Mouse (Mus musculus) CD4-positive, CD25-positive, alpha-beta regulatory T cell, adult 4 months (primary cell): ENCODE data around the gene Mipol1. TPM values are rescaled to one million over a fixed set of nuclear protein-coding genes. Genes with fewer than 3 reads are reported as not detected.
"Not testable (repeated sequence)": the region's sequence is repeated elsewhere in the genome, so short reads cannot be mapped to it uniquely, and the experiment has no call there.

Experiments
- ATAC-seq: one replicate; pipeline ENCODE4 v1.8.0; 2017
- polyA plus RNA-seq, 2 experiments: library from polyadenylated mRNA; unstranded; fragments of 100-300 nt; shearing (Covaris generic); gene quantifications; one replicate each; pipeline ENCODE4 v1.2.1; 2017

Gene Mipol1
- polyA plus RNA-seq, 2 experiments from 2014 or later = 14.8 to 16.0 TPM

GRCm38 (mm10) chr12:57428243-57428642 lies 198.0 kb downstream of the Mipol1 start:
- ATAC-seq = no peak

- ATAC-seq = no peak
Measured at GRCm38 (mm10) chr12:57428767-57429166, 198.5 kb downstream of the Mipol1 start.

GRCm38 (mm10) chr12:57436939-57437659 lies 206.9 kb downstream of the Mipol1 start:
- ATAC-seq = not testable (repeated sequence)

GRCm38 (mm10) chr12:57444281-57444903 lies 214.2 kb downstream of the Mipol1 start:
- no peak for ATAC-seq

- ATAC-seq = no peak
Measured at GRCm38 (mm10) chr12:57447331-57447730, 217.1 kb downstream of the Mipol1 start.

GRCm38 (mm10) chr12:57449299-57449698 lies 219.1 kb downstream of the Mipol1 start:
- no peak for ATAC-seq

GRCm38 (mm10) chr12:57450017-57450583 lies 219.9 kb downstream of the Mipol1 start:
- ATAC-seq = no peak

GRCm38 (mm10) chr12:57456911-57457310 lies 226.7 kb downstream of the Mipol1 start:
- no peak for ATAC-seq

GRCm38 (mm10) chr12:57457339-57457738 lies 227.1 kb downstream of the Mipol1 start:
- no peak for ATAC-seq

GRCm38 (mm10) chr12:57464520-57465334 lies 234.5 kb downstream of the Mipol1 start:
- no peak for ATAC-seq

- no peak for ATAC-seq
Measured at GRCm38 (mm10) chr12:57471786-57472185, 241.6 kb downstream of the Mipol1 start.

GRCm38 (mm10) chr12:57476876-57477275 lies 246.6 kb downstream of the Mipol1 start:
- ATAC-seq = no peak

GRCm38 (mm10) chr12:57481823-57482222 lies 251.6 kb downstream of the Mipol1 start:
- no peak for ATAC-seq

- ATAC-seq = no peak
Measured at GRCm38 (mm10) chr12:57496347-57497119, 266.3 kb downstream of the Mipol1 start.

GRCm38 (mm10) chr12:57500246-57500645 lies 270.0 kb downstream of the Mipol1 start:
- no peak for ATAC-seq

- ATAC-seq = no peak
Measured at GRCm38 (mm10) chr12:57505329-57505728, 275.1 kb downstream of the Mipol1 start.

- ATAC-seq = no peak
Measured at GRCm38 (mm10) chr12:57508938-57509337, 278.7 kb downstream of the Mipol1 start.

GRCm38 (mm10) chr12:57509726-57510125 lies 279.5 kb downstream of the Mipol1 start:
- ATAC-seq = no peak

- no peak for ATAC-seq
Measured at GRCm38 (mm10) chr12:57511127-57511526, 280.9 kb downstream of the Mipol1 start.

GRCm38 (mm10) chr12:57511560-57511959 lies 281.3 kb downstream of the Mipol1 start:
- ATAC-seq = no peak

- no peak for ATAC-seq
Measured at GRCm38 (mm10) chr12:57514552-57514951, 284.3 kb downstream of the Mipol1 start.

- no peak for ATAC-seq
Measured at GRCm38 (mm10) chr12:57515702-57516377, 285.6 kb downstream of the Mipol1 start.
